Mouse (Mus musculus) neural tube, postnatal 0 days (tissue): ENCODE data around the gene Dhx15. TPM values are rescaled to one million over a fixed set of nuclear protein-coding genes. Genes with fewer than 3 reads are reported as not detected.

Source experiments
- microRNA-seq: library from miRNA; unstranded; fragments of <30 nt; microRNA quantifications from one replicate; pipeline ENCODE4, GENCODE M21; 2016
- polyA plus RNA-seq: library from polyadenylated mRNA; unstranded; fragments of >200 nt; fragmentation: Nextera tagmentation; extraction: Ambion mirVana; gene quantifications from 2 replicates; pipeline ENCODE4 v1.2.1, GENCODE M21; 2015

Gene Dhx15
- 60.0 and 63.6 TPM in 2 replicates for polyA plus RNA-seq

GRCm38 (mm10) chr5:52190371-52191179 lies at the start of gene Dhx15:
Dhx15 (minus strand) TSS chr5:52190514.

Small RNA genes within 50 kb of the gene (microRNA-seq; reads per million reads assigned to microRNA genes)
- gene Mir6417: not detected

Other genes starting within 250 kb of the Dhx15 start
- gene Sod3, start 173.3 kb upstream of the Dhx15 start, polyA plus RNA-seq: 8.2 and 9.3 TPM in 2 replicates